14 mouse cellular contexts compared by ENCODE assay signal in the genomic region with DNA sequence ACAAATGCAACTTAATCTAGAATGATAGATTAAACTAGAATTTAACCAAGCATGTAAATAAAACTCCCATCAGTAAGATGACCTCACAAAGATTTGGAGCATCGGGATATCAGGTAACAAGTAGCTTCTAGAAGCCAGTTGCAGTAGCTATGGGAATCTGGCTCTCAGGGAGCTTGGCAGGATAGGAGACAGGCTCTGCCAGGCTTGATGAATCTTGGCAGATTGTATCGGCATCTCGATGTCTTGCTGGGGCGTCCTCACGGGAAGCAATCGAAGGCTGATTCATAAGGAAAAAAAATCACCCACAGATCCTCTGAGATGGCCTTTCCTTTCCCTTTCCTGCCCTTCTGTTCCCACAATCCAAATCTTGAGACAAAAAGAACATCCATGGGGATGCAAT.
DNase-seq lines count a peak whose midpoint lies in the region; ATAC-seq and TF ChIP-seq lines count a peak whose summit lies in the region.
"Had no signal": no experiment of that assay in that cellular context is flagged by ENCODE, and none has a peak within 500 bp of the region (broad histone marks: within the 10 kb centered on the region; RNA-seq: fewer than 3 reads in every experiment).

No protein-coding gene starts in this region.

- 94% methylated on average over 6 of the region's 6 CpGs for WGBS in forebrain, embryonic 10.5 days

- TF ChIP-seq CTCF in gastrocnemius, adult 2 months (IDR thresholded peaks at IDR 0.05): no peak

- ATAC-seq in erythroid progenitor cell, adult 5-6 weeks (replicated peaks; ENCODE audit: low FRiP score, poor library complexity, severe bottlenecking): no peak
- ATAC-seq: CD4-positive, CD25-positive, alpha-beta regulatory T cell, adult 4 months; forebrain, embryonic 16.5 days; midbrain, embryonic 13.5 days had no signal

- no peaks in the 10 kb centered on the region for H3K27me3 ChIP-seq in forebrain, embryonic 10.5 days (ENCODE audit: poor library complexity, severe bottlenecking)
- H3K27me3 ChIP-seq: heart, embryonic 15.5 days; liver, embryonic 15.5 days; midbrain, embryonic 13.5 days had no signal

- H3K27ac ChIP-seq in gastrocnemius, adult 2 months: no peak overlapping the region
- no peak overlapping the region for H3K27ac ChIP-seq in forebrain, embryonic 10.5 days
- H3K27ac ChIP-seq: heart, embryonic 15.5 days; liver, embryonic 15.5 days; midbrain, embryonic 13.5 days had no signal

- no peaks in the 10 kb centered on the region for H3K4me1 ChIP-seq in forebrain, embryonic 10.5 days
- H3K4me1 ChIP-seq: heart, embryonic 15.5 days; liver, embryonic 15.5 days; midbrain, embryonic 13.5 days had no signal

- intact Hi-C loops in gastrocnemius, adult 2 months (cut with DNase I): no loop called here

- 0 out of 2 replicates have a peak, but pooled peaks cover 3% of the 10 kb centered on the region for H3K9me3 ChIP-seq in forebrain, embryonic 10.5 days
- H3K9me3 ChIP-seq: liver, embryonic 15.5 days; midbrain, embryonic 13.5 days had no signal

- no peaks in the 10 kb centered on the region for H3K36me3 ChIP-seq in forebrain, embryonic 10.5 days (replicated peaks)
- H3K36me3 ChIP-seq: heart, embryonic 15.5 days; liver, embryonic 15.5 days; midbrain, embryonic 13.5 days had no signal

- DNase-seq in gastrocnemius, adult 2 months: peak; percentile 45
- DNase-seq in gastrocnemius, adult 18-20 months (ENCODE audit: low spot score): no peak
- DNase-seq in cerebellum, adult 9-10 months: peak; percentile 85
- DNase-seq in layer of hippocampus, adult 8-10 months (ENCODE audit: low spot score in 2 of 2): peak; percentile 50 to 66
- DNase-seq in right cerebral cortex, postnatal 36 days (ENCODE audit: low spot score in 2 of 2): peak; percentile 8 to 33
- DNase-seq in urinary bladder, postnatal 14 days (ENCODE audit: low spot score): no peak
- DNase-seq in forebrain, embryonic 10.5 days (ENCODE audit: extremely low spot score, low spot score): no peak
- DNase-seq: kidney, postnatal 36 days had no signal

- H3K4me3 ChIP-seq in gastrocnemius, adult 2 months: no peak overlapping the region
- H3K4me3 ChIP-seq in forebrain, embryonic 10.5 days: no peak overlapping the region
- H3K4me3 ChIP-seq: heart, embryonic 15.5 days; liver, embryonic 15.5 days; midbrain, embryonic 13.5 days had no signal

Comparison
In these comparisons a context has a peak if more than half of its experiments do, and no peak if none do; other contexts are left out.
1. DNase-seq: peak in gastrocnemius, adult 2 months (single experiment), cerebellum, adult 9-10 months (single experiment), layer of hippocampus, adult 8-10 months (2 of 2) and right cerebral cortex, postnatal 36 days (2 of 2); none in gastrocnemius, adult 18-20 months (single experiment), urinary bladder, postnatal 14 days (single experiment) and forebrain, embryonic 10.5 days (single experiment).